Mouse (Mus musculus) forebrain, embryonic 16.5 days (tissue): ENCODE data around the gene Cdk12. TPM values are rescaled to one million over a fixed set of nuclear protein-coding genes. Genes with fewer than 3 reads are reported as not detected.

Source experiments
- ATAC-seq: fragments of 200-750 bp; cut with Nextera tagmentation; 2 replicates; pipeline ENCODE4 v1.8.0; 2017; ENCODE audit warnings: mild to moderate bottlenecking, moderate library complexity
- H3K27ac ChIP-seq: fragments of 300-500 bp; sonication (generic); 2 replicates; pipeline ENCODE4 v1.5.1; 2014; ENCODE audit warnings: low read length, control low read depth
- H3K27me3 ChIP-seq: fragments of 300-500 bp; sonication (generic); replicated peaks from 2 replicates; pipeline ENCODE4 v1.6.1; 2014; ENCODE audit warnings: low read length; ENCODE audit not compliant: control insufficient read depth, insufficient read depth
- H3K36me3 ChIP-seq: fragments of 300-500 bp; sonication (generic); 2 replicates; pipeline ENCODE4 v1.6.1; 2014; ENCODE audit not compliant: control insufficient read depth, insufficient read depth
- H3K4me1 ChIP-seq: fragments of 300-500 bp; sonication (generic); replicated peaks from 2 replicates; pipeline ENCODE4 v1.6.1; 2014; ENCODE audit warnings: low read length; ENCODE audit not compliant: control insufficient read depth, insufficient read depth
- H3K4me2 ChIP-seq: fragments of 300-500 bp; sonication (generic); 2 replicates; pipeline ENCODE4 v1.6.1; 2014; ENCODE audit warnings: mild to moderate bottlenecking, low read length, control low read depth
- H3K4me3 ChIP-seq: fragments of 300-500 bp; sonication (generic); replicated peaks from 2 replicates; pipeline ENCODE4 v1.5.1; 2014; ENCODE audit warnings: mild to moderate bottlenecking, low read length, control low read depth
- H3K9ac ChIP-seq: fragments of 300-500 bp; sonication (generic); replicated peaks from 2 replicates; pipeline ENCODE4 v1.6.1; 2014; ENCODE audit warnings: low read depth, low read length, control low read depth
- H3K9me3 ChIP-seq: fragments of 300-500 bp; sonication (generic); 2 replicates; pipeline ENCODE4 v1.6.1; 2016; ENCODE audit warnings: low read length; ENCODE audit not compliant: control insufficient read depth
- WGBS: fragments of 180-500 bp; shearing (Covaris S2); extraction: QIAGEN DNeasy Blood & Tissue Kit; methylation state at CpG from one replicate; pipeline ENCODE4 v1.1.7; 2014; 5-methylcytosine and 5-hydroxymethylcytosine counted together
- polyA plus RNA-seq: library from polyadenylated mRNA; unstranded; fragments of >200 nt; fragmentation: Nextera tagmentation; extraction: Ambion mirVana; gene quantifications from 2 replicates; pipeline ENCODE4 v1.2.1, GENCODE M21; 2015

Cdk12 gene
- polyA plus RNA-seq, 1 experiment from 2014 or later = 12.3 TPM

DNA sequence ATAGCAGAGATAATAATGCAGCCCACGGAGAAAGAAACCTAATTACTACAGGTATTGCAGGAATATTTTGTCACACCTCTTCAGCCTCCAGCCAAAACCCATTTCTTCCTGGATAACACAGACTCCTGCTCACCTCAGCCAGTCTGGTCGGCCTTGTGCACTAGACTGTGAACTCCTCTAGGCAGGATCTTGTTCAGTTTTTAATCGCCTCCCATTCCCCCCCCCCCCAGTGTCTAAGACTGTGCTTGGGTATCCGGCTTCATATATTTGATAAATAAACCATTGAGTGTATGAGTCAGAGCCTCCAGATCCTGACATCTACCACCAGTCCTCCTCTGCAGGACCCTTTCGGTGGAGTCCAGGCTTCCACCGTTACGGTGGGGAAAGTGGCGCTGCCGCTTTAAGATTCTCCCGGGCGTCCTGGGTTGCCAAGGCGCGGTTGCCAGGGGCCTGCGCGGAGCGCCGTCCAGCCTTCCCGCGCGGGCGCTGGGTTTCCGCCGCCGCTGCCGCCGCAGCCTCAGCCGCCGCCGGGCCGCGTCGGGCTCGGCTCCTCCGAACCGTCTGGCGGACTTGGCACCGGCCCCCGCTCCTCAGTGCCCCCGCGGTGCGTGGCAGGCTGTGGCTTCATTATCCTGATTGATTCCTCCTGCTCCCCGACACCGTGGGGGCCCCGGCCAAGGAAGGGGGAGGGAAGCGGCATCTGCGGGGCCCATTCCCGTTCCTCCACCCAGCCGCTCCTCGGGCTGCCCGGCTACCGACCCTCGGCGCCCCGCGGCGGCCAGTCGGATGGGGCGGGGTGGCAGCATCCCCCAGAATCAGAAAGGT is 91.5 kb downstream of the Cdk12 start:
- peak overlapping the region; percentile 69 for H3K4me2 ChIP-seq
- peak overlapping the region; percentile 94 for H3K27ac ChIP-seq
- H3K9ac ChIP-seq = peak overlapping the region; percentile 76
- peak overlapping the region; percentile 56 for H3K4me3 ChIP-seq
- H3K9me3 ChIP-seq = no peaks in the 10 kb centered on the region
- ATAC-seq = peak; percentile 80
- H3K4me1 ChIP-seq = peaks cover 73% of the 10 kb centered on the region
- no peaks in the 10 kb centered on the region for H3K27me3 ChIP-seq
- H3K36me3 ChIP-seq = no peaks in the 10 kb centered on the region
- under 1% methylated on average over 56 of the region's 58 CpGs for WGBS

DNA sequence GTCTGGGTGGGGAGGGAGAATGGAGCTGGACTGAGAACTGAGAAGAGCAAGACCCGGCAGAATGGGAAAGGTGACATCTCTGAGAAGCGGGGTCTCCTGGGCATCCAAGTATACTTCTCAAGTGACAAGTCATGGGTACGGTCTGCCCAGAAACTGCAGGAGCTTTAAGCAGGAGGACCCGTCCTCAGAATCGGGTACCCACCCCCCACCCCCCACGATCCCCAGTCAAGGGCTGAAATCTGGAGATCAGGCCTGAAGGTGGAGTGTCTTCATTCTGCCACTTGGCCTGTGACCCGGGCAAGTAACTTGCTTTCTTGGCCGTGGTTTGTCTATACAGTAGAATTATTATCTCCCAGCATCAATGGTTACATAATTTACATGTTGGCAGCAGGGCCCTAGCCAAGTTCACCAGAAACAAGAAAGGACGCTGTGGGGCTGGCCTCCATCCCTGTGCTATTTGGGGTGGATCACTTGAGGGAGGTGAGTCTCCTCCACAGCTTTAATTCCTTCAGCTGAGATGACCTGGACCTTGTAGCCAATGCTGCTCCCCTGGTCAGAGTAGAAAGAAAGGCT is 92.2 kb downstream of the Cdk12 start:
- 2% methylated on average over 9 of the region's 9 CpGs for WGBS

DNA sequence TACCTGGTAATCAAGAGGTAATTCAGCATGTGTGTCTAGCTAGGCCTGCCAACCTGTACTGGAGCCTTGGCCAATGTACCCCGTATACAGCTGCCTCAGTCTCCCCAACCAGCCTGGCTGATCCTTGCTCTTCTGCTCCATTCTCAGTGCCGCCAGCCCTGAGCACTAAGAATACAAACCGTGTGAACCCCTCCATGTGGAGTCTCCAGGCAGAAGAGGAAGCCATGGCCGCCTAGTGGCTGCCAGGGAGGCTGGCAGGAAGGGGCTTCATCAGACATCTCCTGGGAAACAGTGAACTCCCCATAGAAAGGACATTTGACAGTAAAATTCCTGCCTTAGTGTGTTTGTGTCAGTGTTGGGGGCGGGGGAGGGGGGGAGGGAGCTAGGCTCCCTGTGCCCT is 93.4 kb downstream of the Cdk12 start:
- Histone ChIP-seq H3K4me2 (peak overlapping the region; percentile 69), H3K9me3 (no peaks in the 10 kb centered on the region), H3K27ac (peak overlapping the region; percentile 94), H3K4me1 (peaks cover 54% of the 10 kb centered on the region), H3K36me3 (no peaks in the 10 kb centered on the region), H3K27me3 (no peaks in the 10 kb centered on the region), H3K9ac (no peak overlapping the region; the same call in 1 of the 2 replicates), H3K4me3 (no peak overlapping the region)
- 3% methylated on average over 5 of the region's 5 CpGs for WGBS
- peak; percentile 61 for ATAC-seq

More for the DNA sequence above, 92.2 kb downstream of the Cdk12 start:
- Histone ChIP-seq H3K4me2 (peak overlapping the region; percentile 69), H3K9me3 (no peaks in the 10 kb centered on the region), H3K27ac (peak overlapping the region; percentile 94), H3K9ac (peak overlapping the region; percentile 76), H3K4me3 (peak overlapping the region; percentile 56), H3K4me1 (peaks cover 66% of the 10 kb centered on the region), H3K27me3 (no peaks in the 10 kb centered on the region), H3K36me3 (no peaks in the 10 kb centered on the region)
- ATAC-seq = no peak

DNA sequence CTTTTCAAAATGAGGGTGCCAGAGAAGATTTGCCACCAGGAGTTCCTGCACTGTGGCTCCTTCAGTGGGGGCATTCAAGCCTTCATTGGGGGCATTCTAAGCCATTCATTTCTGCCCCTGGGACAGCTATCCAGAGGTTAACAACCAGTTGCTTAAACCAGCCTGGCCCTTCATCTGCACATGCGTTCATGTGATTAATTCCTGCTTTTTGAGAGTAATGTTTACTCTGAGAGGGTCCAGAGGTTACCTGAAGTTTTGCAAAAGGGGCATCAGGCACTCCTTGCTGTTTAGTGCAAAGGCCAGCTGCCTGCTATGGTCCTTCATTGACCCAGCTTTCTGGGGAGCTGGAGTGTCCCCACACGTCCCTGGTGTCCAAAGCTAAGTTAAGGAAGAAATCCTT is 94.1 kb downstream of the Cdk12 start:
- no peak for ATAC-seq
- no peak overlapping the region for H3K9ac ChIP-seq
- no peak overlapping the region for H3K4me3 ChIP-seq
- H3K9me3 ChIP-seq = no peaks in the 10 kb centered on the region
- H3K4me1 ChIP-seq = peaks cover 51% of the 10 kb centered on the region
- WGBS = 63% methylated on average over 2 of the region's 2 CpGs
- H3K27ac ChIP-seq = no peak overlapping the region
- no peak overlapping the region for H3K4me2 ChIP-seq
- no peaks in the 10 kb centered on the region for H3K27me3 ChIP-seq
- H3K36me3 ChIP-seq = no peaks in the 10 kb centered on the region

DNA sequence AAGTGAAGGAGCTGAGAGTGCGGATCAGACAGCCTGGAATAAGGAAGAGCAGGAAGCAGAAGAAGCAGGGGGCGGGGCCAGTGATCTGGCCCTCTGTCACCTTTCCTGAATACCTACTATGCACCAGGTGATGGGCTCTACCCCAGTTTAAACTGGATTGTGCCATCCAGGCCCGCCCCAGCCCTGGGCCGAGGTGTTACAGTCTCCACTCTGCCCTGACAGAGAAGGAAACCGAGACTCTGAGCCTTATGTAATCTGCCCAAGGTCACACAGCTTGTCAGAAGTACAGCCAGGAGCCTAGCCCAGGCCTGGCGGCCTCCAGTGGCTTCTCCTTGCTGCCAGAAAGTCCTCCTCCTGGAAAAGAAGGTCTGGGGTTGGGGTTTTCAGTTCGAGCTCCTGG is 94.9 kb downstream of the Cdk12 start:
- WGBS = 32% methylated on average over 7 of the region's 7 CpGs
- Histone ChIP-seq H3K4me2 (no peak overlapping the region), H3K4me3 (no peak overlapping the region), H3K27me3 (no peaks in the 10 kb centered on the region), H3K36me3 (no peaks in the 10 kb centered on the region), H3K9ac (peak overlapping the region; percentile 20; the same call in 1 of the 2 replicates), H3K9me3 (no peaks in the 10 kb centered on the region), H3K4me1 (peaks cover 49% of the 10 kb centered on the region), H3K27ac (no peak overlapping the region)
- no peak for ATAC-seq

DNA sequence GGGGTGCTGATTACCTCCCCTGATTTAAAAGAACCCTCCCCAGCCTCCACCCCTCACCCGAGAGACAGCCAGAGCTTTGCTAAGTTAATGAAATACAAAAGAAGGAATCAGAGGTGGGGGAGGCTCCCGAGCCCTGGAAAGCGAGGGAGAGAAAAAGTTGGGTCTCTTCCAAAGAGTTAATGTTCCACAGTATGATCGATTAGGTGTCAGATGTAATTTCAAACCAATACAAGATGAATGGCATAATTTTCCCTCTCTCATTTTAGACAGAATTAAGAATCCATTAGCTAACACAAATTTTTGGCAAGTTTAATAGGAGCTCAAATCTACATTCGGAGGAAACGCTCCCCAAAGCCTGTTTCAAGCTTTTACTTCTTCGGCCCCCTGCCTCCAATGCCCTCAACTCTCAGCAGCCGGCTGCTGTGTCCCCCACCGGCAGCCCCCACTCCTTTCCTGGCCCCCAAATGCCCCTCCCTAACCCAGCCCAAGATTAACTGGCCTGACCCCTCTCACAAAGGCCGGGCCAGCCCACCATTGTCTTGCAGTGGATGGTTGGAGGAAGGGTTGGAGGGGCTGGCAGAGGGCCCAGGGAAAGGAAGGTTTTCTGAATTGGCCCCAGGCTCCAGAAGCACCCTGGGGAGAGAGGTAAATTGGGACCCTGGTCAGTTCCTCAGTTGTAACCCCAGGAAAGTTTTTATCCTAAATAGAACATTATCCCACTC is 95.8 kb downstream of the Cdk12 start:
- H3K36me3 ChIP-seq = no peaks in the 10 kb centered on the region
- no peak for ATAC-seq
- no peaks in the 10 kb centered on the region for H3K27me3 ChIP-seq
- H3K9me3 ChIP-seq = no peaks in the 10 kb centered on the region
- H3K27ac ChIP-seq = no peak overlapping the region
- no peak overlapping the region for H3K4me3 ChIP-seq
- WGBS = 3% methylated on average over 10 of the region's 10 CpGs
- no peak overlapping the region for H3K9ac ChIP-seq
- no peak overlapping the region for H3K4me2 ChIP-seq
- peaks cover 43% of the 10 kb centered on the region for H3K4me1 ChIP-seq

DNA sequence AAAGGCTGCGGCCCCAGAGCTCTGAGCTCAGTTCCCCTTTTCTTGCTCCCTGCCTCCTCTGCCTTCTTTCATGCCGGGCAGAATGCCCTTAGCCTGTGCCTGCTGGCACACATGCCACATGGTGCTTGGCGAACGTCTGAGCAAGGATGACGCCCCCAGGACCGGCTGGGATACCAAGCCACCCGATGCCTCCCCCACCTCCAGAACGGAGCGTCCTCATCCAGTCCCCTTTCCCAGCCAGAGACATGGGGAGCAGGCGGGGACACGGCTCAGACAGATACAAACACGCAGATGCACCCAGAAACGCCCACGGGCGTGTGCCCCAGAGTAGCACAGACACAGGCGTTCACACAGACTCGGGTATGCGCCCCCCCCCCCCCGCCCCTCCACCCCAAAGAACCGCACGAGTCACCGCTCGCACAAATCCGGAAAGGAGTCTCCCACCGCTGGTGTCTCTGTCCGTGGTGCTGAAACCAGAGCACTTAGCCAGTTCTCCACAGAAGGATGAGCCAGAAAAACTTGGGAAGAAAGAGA is 111.0 kb downstream of the Cdk12 start:
- Histone ChIP-seq H3K4me3 (peak overlapping the region; percentile 20), H3K36me3 (no peaks in the 10 kb centered on the region), H3K4me1 (peaks cover 34% of the 10 kb centered on the region), H3K27me3 (peaks cover 18% of the 10 kb centered on the region), H3K4me2 (peak overlapping the region; percentile 42), H3K9me3 (no peaks in the 10 kb centered on the region), H3K9ac (peak overlapping the region; percentile 37), H3K27ac (peak overlapping the region; percentile 72)
- ATAC-seq = peak; percentile 41
- under 1% methylated on average over 26 of the region's 26 CpGs for WGBS

DNA sequence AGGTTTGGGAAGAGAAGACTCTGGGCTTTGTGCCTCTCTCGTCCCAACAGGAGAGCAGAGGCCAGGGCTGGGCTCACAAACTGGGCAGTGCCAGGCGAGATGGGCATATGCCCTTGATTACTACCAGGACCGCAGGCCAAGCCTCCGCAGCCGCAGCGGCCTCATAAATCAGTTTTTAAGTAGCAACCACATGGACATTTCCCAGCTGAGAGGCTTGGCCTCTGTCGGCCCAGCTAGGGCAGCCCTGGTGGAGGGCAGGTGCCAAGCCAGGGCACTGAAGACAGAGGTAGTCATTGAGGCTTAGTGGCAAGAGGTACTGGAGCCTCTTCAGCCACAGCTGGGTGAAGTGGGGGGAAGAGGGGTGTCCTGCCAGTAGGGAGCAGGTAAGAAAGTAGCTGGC is 114.6 kb downstream of the Cdk12 start:
- no peak for ATAC-seq
- Histone ChIP-seq H3K27ac (peak overlapping the region; percentile 97), H3K9ac (peak overlapping the region; percentile 27; the same call in 1 of the 2 replicates), H3K4me2 (peak overlapping the region; percentile 36), H3K27me3 (peaks cover 25% of the 10 kb centered on the region), H3K4me3 (peak overlapping the region; percentile 7; the same call in 1 of the 2 replicates), H3K4me1 (peaks cover 60% of the 10 kb centered on the region), H3K36me3 (no peaks in the 10 kb centered on the region), H3K9me3 (no peaks in the 10 kb centered on the region)
- 2% methylated on average over 7 of the region's 7 CpGs for WGBS
